Mouse (Mus musculus) lung, postnatal 0 days (tissue): ENCODE measurements around the gene Slc44a1. TPM values are rescaled to one million over a fixed set of nuclear protein-coding genes. Genes with fewer than 3 reads are reported as not detected.
A peak's percentile ranks its signal among the peaks of the same experiment; 100 is the strongest.

Source experiments
- ATAC-seq: fragments of 200-750 bp; cut with Nextera tagmentation; 2 replicates; pipeline ENCODE4 v1.8.0; 2017; ENCODE audit warnings: moderate library complexity
- DNase-seq: peaks from one replicate; pipeline ENCODE4 v3.0.0-alpha.2; 2016; ENCODE audit warnings: low spot score
- H3K27ac ChIP-seq: fragments of 300-500 bp; sonication (generic); 2 replicates; pipeline ENCODE4 v1.5.1; 2014; ENCODE audit warnings: antibody characterized with exemption, mild to moderate bottlenecking, low read length, mixed read lengths
- H3K27me3 ChIP-seq: fragments of 300-500 bp; sonication (generic); replicated peaks from 2 replicates; pipeline ENCODE4 v1.6.1; 2014; ENCODE audit warnings: low read length, mixed read lengths; ENCODE audit not compliant: insufficient read depth
- H3K36me3 ChIP-seq: fragments of 300-500 bp; sonication (generic); 2 replicates; pipeline ENCODE4 v1.6.1; 2014; ENCODE audit warnings: low read length, mixed read lengths; ENCODE audit not compliant: insufficient read depth
- H3K4me1 ChIP-seq: fragments of 300-500 bp; sonication (generic); 2 replicates; pipeline ENCODE4 v1.6.1; 2014; ENCODE audit warnings: antibody characterized with exemption, low read depth, low read length, mixed read lengths; ENCODE audit not compliant: insufficient read depth
- H3K4me2 ChIP-seq: fragments of 300-500 bp; sonication (generic); replicated peaks from 2 replicates; pipeline ENCODE4 v1.6.1; 2014; ENCODE audit warnings: low read depth, mild to moderate bottlenecking, low read length, moderate library complexity, mixed read lengths
- H3K4me3 ChIP-seq: fragments of 300-500 bp; sonication (generic); 2 replicates; pipeline ENCODE4 v1.5.1; 2014; ENCODE audit warnings: low read depth, low read length
- H3K9ac ChIP-seq: fragments of 300-500 bp; sonication (generic); replicated peaks from 2 replicates; pipeline ENCODE4 v1.6.1; 2014; ENCODE audit warnings: low read depth, mild to moderate bottlenecking
- H3K9me3 ChIP-seq: fragments of 300-500 bp; sonication (generic); 2 replicates; pipeline ENCODE4 v1.6.1; 2016; ENCODE audit warnings: low read length, mixed read lengths
- CTCF ChIP-seq: IDR thresholded peaks from 2 replicates; pipeline ENCODE4 v1.5.1; 2016; ENCODE audit warnings: antibody characterized with exemption, mild to moderate bottlenecking
- EP300 ChIP-seq: IDR thresholded peaks from 2 replicates; pipeline ENCODE4 v1.6.1; 2016; ENCODE audit warnings: antibody characterized with exemption, mild to moderate bottlenecking, control low read depth
- WGBS: fragments of 180-500 bp; shearing (Covaris S2); extraction: QIAGEN DNeasy Blood & Tissue Kit; methylation state at CpG from one replicate; pipeline ENCODE4 v1.1.7; 2014; 5-methylcytosine and 5-hydroxymethylcytosine counted together
- polyA plus RNA-seq: library from polyadenylated mRNA; unstranded; fragments of >200 nt; fragmentation: Nextera tagmentation; extraction: Ambion mirVana; gene quantifications from 2 replicates; pipeline ENCODE4 v1.2.1, GENCODE M21; 2015

Slc44a1 gene
- polyA plus RNA-seq, 1 experiment from 2014 or later, result 30.4 TPM

DNA sequence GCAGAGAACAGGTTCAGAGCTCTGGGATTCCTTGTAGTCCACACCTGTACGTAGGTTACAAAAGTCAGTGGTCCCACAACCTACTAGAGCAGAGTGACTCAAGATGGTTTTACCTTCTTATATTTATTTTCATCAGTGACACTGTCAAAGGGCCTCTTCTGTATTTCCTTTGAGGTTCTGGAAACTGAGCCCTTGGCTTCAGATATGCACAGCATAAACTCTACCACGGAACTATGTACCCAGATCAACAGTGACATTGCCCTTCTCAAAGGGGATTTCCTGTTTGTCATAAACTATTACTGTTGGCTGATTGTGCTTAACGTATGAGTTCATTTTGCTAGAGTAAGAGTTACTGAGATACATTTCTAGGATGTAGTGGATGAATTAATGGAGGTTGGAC, 18.3 kb downstream of the Slc44a1 start:
- Histone ChIP-seq H3K9ac (no peak overlapping the region), H3K4me3 (no peak overlapping the region), H3K4me2 (no peak overlapping the region), H3K27ac (no peak overlapping the region), H3K9me3 (no peaks in the 10 kb centered on the region), H3K36me3 (no peaks in the 10 kb centered on the region), H3K27me3 (no peaks in the 10 kb centered on the region), H3K4me1 (peaks cover 8% of the 10 kb centered on the region; the same call in 1 of the 2 replicates)
- TF ChIP-seq EP300, result no peak
- TF ChIP-seq CTCF, result no peak
- no peak for DNase-seq
- no peak for ATAC-seq
- 71% methylated on average over 3 of the region's 3 CpGs for WGBS

- TF ChIP-seq CTCF, result no peak
- TF ChIP-seq EP300, result no peak
- DNase-seq (no peak), ATAC-seq (no peak)
- Histone ChIP-seq H3K9me3 (no peaks in the 10 kb centered on the region), H3K4me2 (no peak overlapping the region), H3K9ac (no peak overlapping the region), H3K27me3 (no peaks in the 10 kb centered on the region), H3K36me3 (no peaks in the 10 kb centered on the region), H3K4me3 (no peak overlapping the region), H3K27ac (no peak overlapping the region), H3K4me1 (peaks cover 8% of the 10 kb centered on the region; the same call in 1 of the 2 replicates)
- WGBS, result 80% methylated on average over 7 of the region's 7 CpGs
Measured at GRCm38 (mm10) chr4:53459697-53460096, 19.5 kb downstream of the Slc44a1 start.

- Histone ChIP-seq H3K27me3 (no peaks in the 10 kb centered on the region), H3K4me2 (no peak overlapping the region), H3K27ac (no peak overlapping the region), H3K9ac (no peak overlapping the region), H3K4me1 (peaks cover 8% of the 10 kb centered on the region; the same call in 1 of the 2 replicates), H3K4me3 (no peak overlapping the region), H3K9me3 (no peaks in the 10 kb centered on the region), H3K36me3 (no peaks in the 10 kb centered on the region)
- no peak for DNase-seq
- TF ChIP-seq CTCF (no peak), EP300 (no peak)
- WGBS, result 92% methylated on average over 4 of the region's 4 CpGs
- ATAC-seq, result no peak
Measured at GRCm38 (mm10) chr4:53461026-53461425, 20.8 kb downstream of the Slc44a1 start.

GRCm38 (mm10) chr4:53462069-53462468, 21.9 kb downstream of the Slc44a1 start:
- Histone ChIP-seq H3K9me3 (no peaks in the 10 kb centered on the region), H3K9ac (no peak overlapping the region), H3K27me3 (no peaks in the 10 kb centered on the region), H3K36me3 (no peaks in the 10 kb centered on the region), H3K27ac (no peak overlapping the region), H3K4me1 (peaks cover 8% of the 10 kb centered on the region; the same call in 1 of the 2 replicates), H3K4me3 (no peak overlapping the region), H3K4me2 (no peak overlapping the region)
- ATAC-seq (no peak; the same call in 1 of the 2 replicates), DNase-seq (peak; percentile 59)
- WGBS, result 17% methylated on average over 5 of the region's 5 CpGs
- no peak for TF ChIP-seq CTCF
- TF ChIP-seq EP300, result no peak

DNA sequence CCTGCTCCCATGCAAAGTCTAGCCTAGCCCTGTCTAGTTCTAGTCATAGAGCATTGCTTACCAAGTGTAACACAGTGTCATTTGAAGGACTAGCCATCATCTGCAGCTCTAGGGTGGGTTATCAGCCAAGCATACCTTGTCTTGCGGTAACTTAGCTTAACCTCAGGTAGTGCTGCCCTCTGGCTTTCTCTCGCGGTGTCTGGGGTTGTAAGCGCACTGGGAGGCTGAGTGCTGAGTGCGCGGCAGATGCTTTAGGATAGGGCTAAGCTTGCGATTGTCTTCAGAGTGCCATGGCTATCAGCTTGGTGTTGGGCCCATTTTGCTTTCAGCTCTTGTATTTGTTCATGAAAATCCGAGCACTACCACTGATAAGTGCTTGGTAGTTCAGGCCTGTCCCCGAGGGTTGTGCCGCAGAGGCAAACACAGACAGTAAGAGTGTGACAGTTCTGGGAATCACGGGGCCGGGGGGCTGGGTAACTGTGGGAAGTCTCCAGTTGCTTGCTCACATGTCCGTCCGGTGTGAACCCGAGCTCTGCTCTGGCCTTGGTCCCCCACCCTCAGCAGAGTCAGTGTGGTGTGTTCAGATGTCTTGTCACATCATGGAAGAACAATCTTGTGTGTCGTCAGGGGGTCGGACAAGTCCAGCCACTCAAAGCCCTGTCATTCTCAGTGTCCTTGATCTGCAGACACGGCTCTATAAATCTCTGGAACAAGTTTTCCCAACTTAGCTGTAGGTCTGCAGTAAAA, 22.5 kb downstream of the Slc44a1 start:
- no peak overlapping the region for H3K9ac ChIP-seq
- no peak overlapping the region for H3K27ac ChIP-seq
- H3K36me3 ChIP-seq, result no peaks in the 10 kb centered on the region
- H3K27me3 ChIP-seq, result no peaks in the 10 kb centered on the region
- WGBS, result 67% methylated on average over 18 of the region's 18 CpGs
- peaks cover 8% of the 10 kb centered on the region; the same call in 1 of the 2 replicates for H3K4me1 ChIP-seq
- ATAC-seq, result peak; percentile 55
- no peaks in the 10 kb centered on the region for H3K9me3 ChIP-seq
- H3K4me3 ChIP-seq, result no peak overlapping the region
- DNase-seq, result no peak
- no peak overlapping the region for H3K4me2 ChIP-seq
- no peak for TF ChIP-seq EP300

DNA sequence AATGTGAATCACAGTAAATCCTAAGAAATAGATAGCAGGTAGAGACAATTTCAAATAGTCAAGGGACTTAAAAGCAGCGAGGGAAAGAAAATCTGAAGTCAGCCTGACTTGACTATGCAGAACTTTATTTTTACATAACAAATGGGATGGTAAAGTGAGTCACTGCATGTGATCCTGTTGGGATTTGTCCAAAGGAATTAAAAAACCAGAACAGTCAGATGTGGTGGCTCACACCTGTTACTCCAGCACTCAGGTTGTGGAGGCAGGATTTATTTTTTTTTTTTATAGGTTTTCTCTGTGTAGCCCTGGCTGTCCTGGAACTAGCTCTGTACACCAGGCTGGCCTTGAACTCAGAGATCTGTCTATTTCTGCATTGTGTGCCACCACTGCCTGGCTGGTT, 25.7 kb downstream of the Slc44a1 start:
- H3K27me3 ChIP-seq, result no peaks in the 10 kb centered on the region
- no peak for TF ChIP-seq CTCF
- no peak for TF ChIP-seq EP300
- WGBS, result 92% methylated on average over 1 of the region's 1 CpGs
- ATAC-seq (no peak), DNase-seq (no peak)
- peaks cover 8% of the 10 kb centered on the region; the same call in 1 of the 2 replicates for H3K4me1 ChIP-seq
- no peaks in the 10 kb centered on the region for H3K9me3 ChIP-seq
- no peak overlapping the region for H3K9ac ChIP-seq
- H3K27ac ChIP-seq, result no peak overlapping the region
- no peaks in the 10 kb centered on the region for H3K36me3 ChIP-seq
- H3K4me3 ChIP-seq, result no peak overlapping the region
- no peak overlapping the region for H3K4me2 ChIP-seq
